Comparison of ENCODE assay signal across 27 mouse cellular contexts in genomic region chrX:115256151-115256550, GRCm38 (mm10).
"Had no signal": no experiment of that assay in that cellular context is flagged by ENCODE, and none has a peak within 500 bp of the region (broad histone marks: within the 10 kb centered on the region; RNA-seq: fewer than 3 reads in every experiment).

No protein-coding gene starts in this region.

- H3K4me3 ChIP-seq: heart, embryonic 10.5 days; heart, embryonic 12.5 days; hindbrain, embryonic 10.5 days; hindbrain, embryonic 12.5 days; intestine, embryonic 15.5 days; kidney, embryonic 15.5 days; limb, embryonic 13.5 days; limb, embryonic 15.5 days; liver, embryonic 12.5 days had no signal

- H3K9ac ChIP-seq: heart, embryonic 12.5 days; hindbrain, embryonic 12.5 days; hindbrain, embryonic 14.5 days; intestine, embryonic 15.5 days; kidney, embryonic 15.5 days; limb, embryonic 13.5 days; limb, embryonic 15.5 days; liver, embryonic 12.5 days; liver, embryonic 14.5 days had no signal

- H3K9me3 ChIP-seq: heart, embryonic 10.5 days; hindbrain, embryonic 12.5 days; intestine, embryonic 15.5 days; limb, embryonic 13.5 days; limb, embryonic 15.5 days; liver, embryonic 12.5 days had no signal

- H3K27ac ChIP-seq: heart, embryonic 10.5 days; hindbrain, embryonic 10.5 days; hindbrain, embryonic 12.5 days; hindbrain, embryonic 14.5 days; intestine, embryonic 15.5 days; kidney, embryonic 15.5 days; kidney, postnatal 0 days; limb, embryonic 13.5 days; limb, embryonic 15.5 days; liver, embryonic 12.5 days; liver, embryonic 14.5 days had no signal

- H3K36me3 ChIP-seq: heart, embryonic 10.5 days; heart, embryonic 12.5 days; hindbrain, embryonic 10.5 days; hindbrain, embryonic 12.5 days; intestine, embryonic 15.5 days; kidney, embryonic 15.5 days; limb, embryonic 13.5 days; limb, embryonic 15.5 days; liver, embryonic 12.5 days had no signal

- ATAC-seq: hindbrain, embryonic 16.5 days; inflammation-experienced regulatory T-cells, adult 6 months; intestine, embryonic 15.5 days; intestine, postnatal 0 days; liver, embryonic 12.5 days had no signal

- DNase-seq: gastrocnemius, postnatal 10 days; gastrocnemius, postnatal 25 days; heart, adult 18-20 months; heart, postnatal 10 days; heart, postnatal 4 days; kidney, adult 18-20 months; kidney, adult 8-10 months; kidney, postnatal 14 days; kidney, postnatal 36 days; layer of hippocampus, adult 9-11 months; layer of hippocampus, postnatal 36 days; left cerebral cortex, postnatal 4 days had no signal

- H3K4me1 ChIP-seq: heart, embryonic 10.5 days; heart, embryonic 12.5 days; hindbrain, embryonic 10.5 days; hindbrain, embryonic 12.5 days; intestine, embryonic 15.5 days; kidney, embryonic 15.5 days; limb, embryonic 13.5 days; limb, embryonic 15.5 days; liver, embryonic 12.5 days had no signal

- H3K27me3 ChIP-seq: heart, embryonic 12.5 days; hindbrain, embryonic 12.5 days; intestine, embryonic 15.5 days; kidney, embryonic 15.5 days; limb, embryonic 13.5 days; limb, embryonic 15.5 days; liver, embryonic 12.5 days had no signal
